10 mouse cellular contexts compared by ENCODE assay signal in the genomic region with DNA sequence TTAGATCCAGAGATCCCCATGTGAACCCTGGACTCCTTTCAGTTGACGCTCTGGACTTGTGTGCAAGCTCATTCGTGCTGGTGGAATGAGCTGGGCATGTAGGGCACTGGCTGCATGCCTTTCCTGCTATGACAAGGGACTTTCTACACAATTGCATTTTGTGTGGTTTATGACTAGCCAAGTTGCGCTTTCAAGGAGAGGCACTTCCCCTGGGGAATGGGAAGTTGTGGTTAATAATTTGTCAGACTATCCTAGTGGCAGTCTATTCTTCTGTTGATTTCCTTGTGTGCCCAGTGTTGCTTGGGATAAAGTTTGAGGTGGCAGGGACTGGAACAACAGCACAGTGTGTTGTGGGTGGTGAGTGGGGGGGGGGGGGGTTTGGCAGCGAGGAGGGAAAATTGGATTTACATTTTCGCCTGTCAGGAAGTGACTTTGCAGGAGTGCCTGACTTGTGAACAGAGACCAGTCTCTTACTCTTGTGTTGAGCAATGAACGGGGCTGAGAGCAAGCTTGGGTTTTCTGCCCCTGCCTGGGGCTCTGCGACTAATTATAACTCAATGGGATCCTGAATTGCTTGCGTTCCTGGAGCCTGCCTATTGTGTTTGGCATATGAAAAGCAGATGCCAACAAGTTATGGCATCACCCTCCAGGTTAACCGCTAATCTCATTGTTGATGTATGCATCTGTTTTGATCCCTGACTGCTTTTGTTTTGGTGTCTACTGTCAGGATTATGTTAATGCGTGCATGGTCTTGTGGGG. TPM values are rescaled to one million over a fixed set of nuclear protein-coding genes. Genes with fewer than 3 reads are reported as not detected.
A peak's percentile ranks its signal among the peaks of the same experiment; 100 is the strongest.
DNase-seq lines count a peak whose midpoint lies in the region; ATAC-seq and TF ChIP-seq lines count a peak whose summit lies in the region.
"Had no signal": no experiment of that assay in that cellular context is flagged by ENCODE, and none has a peak within 500 bp of the region (broad histone marks: within the 10 kb centered on the region; RNA-seq: fewer than 3 reads in every experiment).

No protein-coding gene starts in this region.

- H3K4me2 ChIP-seq in heart, embryonic 16.5 days (ENCODE audit: low read depth, low read length) = peak overlapping the region; percentile 34

- no peak for TF ChIP-seq CTCF in cerebellum, adult 2 months (IDR thresholded peaks at IDR 0.05; ENCODE audit: borderline replicate concordance, insufficient read depth, low read depth, low read length)

- no peaks in the 10 kb centered on the region for H3K27me3 ChIP-seq in heart, embryonic 16.5 days (ENCODE audit: control insufficient read depth, insufficient read depth, low read length)
- peaks cover 4% of the 10 kb centered on the region; the same call in 1 of the 2 replicates for H3K27me3 ChIP-seq in embryonic facial prominence, embryonic 10.5 days (replicated peaks; ENCODE audit: low read depth, poor library complexity, severe bottlenecking)
- H3K27me3 ChIP-seq in cerebellum, adult 2 months (ENCODE audit: control insufficient read depth, insufficient read depth, low read length) = no peaks in the 10 kb centered on the region

- DNase-seq in heart, adult 11 months = no peak
- peak; percentile 32 for DNase-seq in embryonic facial prominence, embryonic 10.5 days (ENCODE audit: low spot score)
- DNase-seq in kidney, postnatal 36 days = peak; percentile 28 to 39
- DNase-seq in monocyte, adult 2 months (ENCODE audit: low read depth in 1 of 2, low spot score in 2 of 2) = peak; percentile 45 to 59
- no peak for DNase-seq in cerebellum, adult 2 months
- DNase-seq in urinary bladder, adult 18-20 months (ENCODE audit: low spot score in 2 of 2) = no peak

- ATAC-seq in heart, embryonic 16.5 days (replicated peaks; ENCODE audit: extremely low read depth, insufficient read depth, low FRiP score) = peak; percentile 47; the same call in 1 of the 2 replicates
- no peak for ATAC-seq in CD4-positive, CD25-positive, alpha-beta regulatory T cell, adult 4 months

- no peak for TF ChIP-seq POLR2A in cerebellum, adult 2 months (IDR thresholded peaks at IDR 0.05; ENCODE audit: borderline replicate concordance, insufficient read depth, low read length)

- H3K36me3 ChIP-seq in heart, embryonic 16.5 days (ENCODE audit: control insufficient read depth, insufficient read depth) = no peaks in the 10 kb centered on the region
- H3K36me3 ChIP-seq in embryonic facial prominence, embryonic 10.5 days (replicated peaks) = peaks cover 25% of the 10 kb centered on the region

- 30% methylated on average over 10 of the region's 10 CpGs for WGBS in heart, embryonic 16.5 days
- 43% methylated on average over 10 of the region's 10 CpGs for WGBS in embryonic facial prominence, embryonic 10.5 days
- WGBS in cerebellum, adult 2 months = 58% methylated on average over 10 of the region's 10 CpGs

- H3K4me1 ChIP-seq in heart, embryonic 16.5 days (ENCODE audit: control insufficient read depth, insufficient read depth, low read length) = peaks cover 43% of the 10 kb centered on the region
- H3K4me1 ChIP-seq in embryonic facial prominence, embryonic 10.5 days = peaks cover 49% of the 10 kb centered on the region
- peaks cover 3% of the 10 kb centered on the region for H3K4me1 ChIP-seq in cerebellum, adult 2 months (ENCODE audit: control insufficient read depth, insufficient read depth, low read length)

- H3K9ac ChIP-seq in heart, embryonic 16.5 days (ENCODE audit: low read length) = peak overlapping the region; percentile 18

- no peaks in the 10 kb centered on the region for H3K9me3 ChIP-seq in heart, embryonic 16.5 days (replicated peaks; ENCODE audit: control insufficient read depth, low read length)
- no peaks in the 10 kb centered on the region for H3K9me3 ChIP-seq in embryonic facial prominence, embryonic 10.5 days

- H3K27ac ChIP-seq in heart, embryonic 16.5 days (ENCODE audit: low read length) = peak overlapping the region; percentile 82
- no peak overlapping the region for H3K27ac ChIP-seq in embryonic facial prominence, embryonic 10.5 days (replicated peaks)
- no peak overlapping the region for H3K27ac ChIP-seq in cerebellum, adult 2 months (ENCODE audit: insufficient read depth, low read length)

- no peak overlapping the region for H3K4me3 ChIP-seq in heart, embryonic 16.5 days (ENCODE audit: low read length)
- H3K4me3 ChIP-seq in embryonic facial prominence, embryonic 10.5 days = 0 out of 2 replicates have a peak overlapping the region, but pooled peaks have one; percentile 5
- H3K4me3 ChIP-seq in cerebellum, adult 2 months (replicated peaks; ENCODE audit: insufficient read depth, low read depth, low read length) = no peak overlapping the region
- H3K4me3 ChIP-seq: erythroblast, embryonic 14.5 days had no signal

RNA-seq across cellular contexts. Expression of a gene that starts 3.8 kb away (rescaled TPM):
- polyA plus RNA-seq in heart, embryonic 16.5 days (2015; fragmentation: Nextera tagmentation; extraction: Ambion mirVana) = 2.8 and 3.0 TPM in 2 replicates
- 4.6 and 4.8 TPM in 2 replicates for polyA plus RNA-seq in embryonic facial prominence, embryonic 10.5 days (2016; fragmentation: Nextera tagmentation; extraction: Ambion mirVana)
- polyA plus RNA-seq in cerebellum, adult 2 months (2012; rRNA removed) = 0.52 and 0.74 TPM in 2 replicates
- polyA plus RNA-seq in CD4-positive, CD25-positive, alpha-beta regulatory T cell, adult 4 months (2017; shearing (Covaris generic)) = 1 to 10 TPM in 1 of 2 experiments, under 1 TPM in 1; 0.67 to 1.6 TPM

RNA-seq across cellular contexts. Expression of a gene that starts 26.0 kb away (rescaled TPM):
- not detected in 2 replicates for polyA plus RNA-seq in heart, embryonic 16.5 days (2015; fragmentation: Nextera tagmentation; extraction: Ambion mirVana)
- not detected in 2 replicates for polyA plus RNA-seq in embryonic facial prominence, embryonic 10.5 days (2016; fragmentation: Nextera tagmentation; extraction: Ambion mirVana)
- polyA plus RNA-seq in cerebellum, adult 2 months (2012; rRNA removed) = not detected in 2 replicates
- polyA plus RNA-seq in CD4-positive, CD25-positive, alpha-beta regulatory T cell, adult 4 months (2017; shearing (Covaris generic)) = not detected
- polyA plus RNA-seq: erythroblast, embryonic 14.5 days; testis, adult 2 months had no signal

RNA-seq across cellular contexts. Expression of a gene that starts 33.0 kb away (rescaled TPM):
- 0.36 and 0.58 TPM in 2 replicates for polyA plus RNA-seq in heart, embryonic 16.5 days (2015; fragmentation: Nextera tagmentation; extraction: Ambion mirVana)
- polyA plus RNA-seq in embryonic facial prominence, embryonic 10.5 days (2016; fragmentation: Nextera tagmentation; extraction: Ambion mirVana) = 0.36 TPM in 1 of 2 replicates, not detected in the other
- not detected in 2 replicates for polyA plus RNA-seq in cerebellum, adult 2 months (2012; rRNA removed)
- polyA plus RNA-seq in CD4-positive, CD25-positive, alpha-beta regulatory T cell, adult 4 months (2017; shearing (Covaris generic)) = under 1 TPM in 1 of 2 experiments, not detected in 1; 0.75 TPM
- polyA plus RNA-seq: erythroblast, embryonic 14.5 days had no signal

RNA-seq across cellular contexts. Expression of a gene that starts 42.7 kb away (rescaled TPM):
- polyA plus RNA-seq in heart, embryonic 16.5 days (2015; fragmentation: Nextera tagmentation; extraction: Ambion mirVana) = not detected in 2 replicates
- not detected in 2 replicates for polyA plus RNA-seq in embryonic facial prominence, embryonic 10.5 days (2016; fragmentation: Nextera tagmentation; extraction: Ambion mirVana)
- polyA plus RNA-seq in cerebellum, adult 2 months (2012; rRNA removed) = not detected in 2 replicates
- not detected for polyA plus RNA-seq in CD4-positive, CD25-positive, alpha-beta regulatory T cell, adult 4 months (2017; shearing (Covaris generic))
- polyA plus RNA-seq: erythroblast, embryonic 14.5 days had no signal

RNA-seq across cellular contexts. Expression of a gene that starts 48.0 kb away (rescaled TPM):
- polyA plus RNA-seq in heart, embryonic 16.5 days (2015; fragmentation: Nextera tagmentation; extraction: Ambion mirVana) = not detected in 2 replicates
- not detected in 2 replicates for polyA plus RNA-seq in embryonic facial prominence, embryonic 10.5 days (2016; fragmentation: Nextera tagmentation; extraction: Ambion mirVana)
- not detected in 2 replicates for polyA plus RNA-seq in cerebellum, adult 2 months (2012; rRNA removed)
- not detected for polyA plus RNA-seq in CD4-positive, CD25-positive, alpha-beta regulatory T cell, adult 4 months (2017; shearing (Covaris generic))
- polyA plus RNA-seq: erythroblast, embryonic 14.5 days had no signal

Comparison
In these comparisons a context has a peak if more than half of its experiments do, and no peak if none do; other contexts are left out.
1. DNase-seq: peak in embryonic facial prominence, embryonic 10.5 days (single experiment), kidney, postnatal 36 days (2 of 2) and monocyte, adult 2 months (2 of 2); none in heart, adult 11 months (single experiment), cerebellum, adult 2 months (0 of 2) and urinary bladder, adult 18-20 months (0 of 2).